Mouse (Mus musculus): ENCODE results near the gene Tnnc2. TPM values are rescaled to one million over a fixed set of nuclear protein-coding genes. Genes with fewer than 3 reads are reported as not detected.

Gene Tnnc2
- total and polyA plus RNA-seq, 2 experiments from 2014 or later: 0.38 to 0.50 TPM

DNA sequence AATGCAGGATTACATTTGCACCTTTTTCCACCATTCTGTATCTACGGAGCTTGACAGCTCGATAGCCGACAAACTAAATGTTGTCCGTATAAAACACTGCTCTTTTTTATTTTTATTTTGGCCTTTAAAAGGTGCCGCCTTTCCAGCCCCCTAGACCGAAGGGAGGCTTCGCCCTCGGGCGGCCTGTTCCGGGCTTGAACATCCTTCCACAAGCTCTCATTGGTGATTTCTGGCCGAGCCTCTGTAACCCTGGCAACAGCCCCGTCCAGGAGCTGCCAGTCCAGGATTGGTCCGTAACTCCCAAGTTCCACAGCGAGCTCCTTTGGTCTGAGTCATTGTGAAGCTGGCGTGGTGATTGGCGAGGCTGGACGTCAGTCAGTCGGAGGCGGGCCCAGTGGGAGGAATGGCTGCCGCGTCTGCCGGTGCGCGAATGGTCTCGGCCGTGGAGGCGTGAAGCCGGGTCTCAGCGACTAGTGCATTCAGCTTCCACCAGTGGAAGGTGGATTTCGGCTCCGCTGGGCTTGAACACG, 42.9 kb upstream of the Tnnc2 start, which contains the start of gene Zswim1:
Gene Zswim1, plus strand, starts transcription at position 51 of the 530 bp plus-strand sequence.
- Histone ChIP-seq H3K4me3 (ENCODE audit: low read depth, low read length) (peak within 1 kb of the TSS; percentile 65), H3K9me3 (ENCODE audit: low read length) (no peaks in the 10 kb centered on the region), H3K4me2 (ENCODE audit: low read depth) (peak within 1 kb of the TSS; percentile 55), H3K27me3 (ENCODE audit: insufficient read depth, low read length) (no peaks in the 10 kb centered on the region), H3K4me1 (ENCODE audit: insufficient read depth) (peaks cover 8% of the 10 kb centered on the region), H3K27ac (ENCODE audit: low read depth, low read length) (peak within 1 kb of the TSS; percentile 90), H3K36me3 (ENCODE audit: insufficient read depth) (peaks cover 51% of the 10 kb centered on the region), H3K9ac (peak within 1 kb of the TSS; percentile 73)
- peak; percentile 100 for ATAC-seq
- peak; percentile 99 for DNase-seq
- 2% methylated on average over 32 of the region's 32 CpGs for WGBS
- TF ChIP-seq CTCF (IDR thresholded peaks at IDR 0.05; ENCODE audit: low read depth): no peak; the same call in 1 of the 2 replicates

DNA sequence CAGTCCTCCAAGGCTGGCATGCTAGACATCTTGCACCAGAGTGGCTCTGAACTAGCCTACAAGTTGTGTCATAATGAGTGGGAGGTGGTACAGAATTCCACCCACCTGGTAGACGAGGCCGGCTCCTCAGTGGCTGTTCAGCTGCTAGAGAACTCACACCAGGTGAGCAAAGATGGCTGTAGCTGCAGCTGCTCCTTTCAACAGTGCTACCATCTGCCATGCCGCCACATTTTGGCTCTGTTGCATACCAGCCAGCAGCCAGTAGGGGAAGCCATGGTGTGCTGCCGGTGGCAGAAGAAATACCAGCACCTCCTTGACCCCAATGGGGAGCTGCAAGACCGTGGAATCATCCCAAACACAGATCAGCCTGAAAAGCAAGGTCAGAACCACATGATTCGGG, 41.3 kb upstream of the Tnnc2 start:
- Histone ChIP-seq H3K9me3 (ENCODE audit: low read length) (no peaks in the 10 kb centered on the region), H3K27me3 (ENCODE audit: insufficient read depth, low read length) (no peaks in the 10 kb centered on the region), H3K4me3 (ENCODE audit: low read depth, low read length) (no peak overlapping the region), H3K4me1 (ENCODE audit: insufficient read depth) (peaks cover 8% of the 10 kb centered on the region), H3K27ac (ENCODE audit: low read depth, low read length) (no peak overlapping the region), H3K36me3 (ENCODE audit: insufficient read depth) (peaks cover 35% of the 10 kb centered on the region), H3K9ac (no peak overlapping the region), H3K4me2 (ENCODE audit: low read depth) (no peak overlapping the region)
- ATAC-seq (no peak), DNase-seq (no peak)
- WGBS: 88% methylated on average over 6 of the region's 6 CpGs
- TF ChIP-seq CTCF (IDR thresholded peaks at IDR 0.05; ENCODE audit: low read depth): no peak

DNA sequence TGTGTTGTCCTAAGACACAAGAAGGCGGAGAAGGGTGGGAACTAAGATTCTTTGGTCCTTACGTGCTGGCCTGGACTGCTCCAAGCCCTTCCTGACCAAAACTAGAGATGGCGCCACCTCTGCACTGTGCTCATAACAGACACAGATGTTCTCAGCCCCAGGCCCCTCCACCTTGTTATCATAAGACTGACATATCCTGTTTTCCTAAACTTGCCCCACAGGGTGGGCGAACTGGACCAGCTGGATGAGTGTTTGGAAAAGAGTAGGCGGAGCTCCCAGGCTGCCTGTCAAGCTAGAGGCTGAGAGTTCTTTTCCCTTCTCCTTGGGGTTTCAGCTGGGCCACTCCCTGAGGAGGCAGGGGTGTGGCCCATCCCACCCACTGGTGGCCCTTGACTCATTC, 37.9 kb upstream of the Tnnc2 start:
- no peak for DNase-seq
- Histone ChIP-seq H3K27ac (ENCODE audit: low read depth, low read length) (no peak overlapping the region), H3K4me2 (ENCODE audit: low read depth) (no peak overlapping the region), H3K9ac (no peak overlapping the region), H3K4me1 (ENCODE audit: insufficient read depth) (no peaks in the 10 kb centered on the region), H3K9me3 (ENCODE audit: low read length) (no peaks in the 10 kb centered on the region), H3K27me3 (ENCODE audit: insufficient read depth, low read length) (no peaks in the 10 kb centered on the region), H3K4me3 (ENCODE audit: low read depth, low read length) (no peak overlapping the region), H3K36me3 (ENCODE audit: insufficient read depth) (peaks cover 26% of the 10 kb centered on the region)
- 86% methylated on average over 5 of the region's 5 CpGs for WGBS
- no peak for TF ChIP-seq CTCF (IDR thresholded peaks at IDR 0.05; ENCODE audit: low read depth)
- no peak for ATAC-seq

DNA sequence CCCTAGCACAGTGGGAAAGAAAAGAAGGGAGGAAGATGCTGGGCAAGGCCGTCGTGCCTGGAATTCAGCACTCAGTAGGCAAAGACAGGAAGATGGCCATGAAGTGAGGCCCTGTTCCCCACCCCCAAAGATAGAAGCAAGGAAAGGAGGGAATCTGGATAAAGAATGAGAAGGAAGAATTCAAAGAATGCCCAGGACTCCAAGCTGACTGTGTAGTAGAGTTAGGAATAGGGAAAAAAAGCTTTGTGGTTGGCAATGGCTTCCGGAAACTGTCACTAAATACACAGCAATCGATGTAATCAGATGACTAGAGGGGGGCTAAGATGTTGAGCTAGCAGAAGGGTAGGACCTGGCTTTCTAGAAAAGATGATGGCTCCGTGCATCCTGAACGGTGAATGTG, 37.4 kb upstream of the Tnnc2 start:
- WGBS: 91% methylated on average over 6 of the region's 6 CpGs
- H3K9me3 ChIP-seq (ENCODE audit: low read length): no peaks in the 10 kb centered on the region
- H3K27me3 ChIP-seq (ENCODE audit: insufficient read depth, low read length): no peaks in the 10 kb centered on the region
- DNase-seq: no peak
- ATAC-seq: no peak
- no peak overlapping the region for H3K27ac ChIP-seq (ENCODE audit: low read depth, low read length)
- no peak for TF ChIP-seq CTCF (IDR thresholded peaks at IDR 0.05; ENCODE audit: low read depth)
- no peak overlapping the region for H3K4me2 ChIP-seq (ENCODE audit: low read depth)
- no peak overlapping the region for H3K4me3 ChIP-seq (ENCODE audit: low read depth, low read length)
- no peak overlapping the region for H3K9ac ChIP-seq
- peaks cover 26% of the 10 kb centered on the region for H3K36me3 ChIP-seq (ENCODE audit: insufficient read depth)
- H3K4me1 ChIP-seq (ENCODE audit: insufficient read depth): no peaks in the 10 kb centered on the region

DNA sequence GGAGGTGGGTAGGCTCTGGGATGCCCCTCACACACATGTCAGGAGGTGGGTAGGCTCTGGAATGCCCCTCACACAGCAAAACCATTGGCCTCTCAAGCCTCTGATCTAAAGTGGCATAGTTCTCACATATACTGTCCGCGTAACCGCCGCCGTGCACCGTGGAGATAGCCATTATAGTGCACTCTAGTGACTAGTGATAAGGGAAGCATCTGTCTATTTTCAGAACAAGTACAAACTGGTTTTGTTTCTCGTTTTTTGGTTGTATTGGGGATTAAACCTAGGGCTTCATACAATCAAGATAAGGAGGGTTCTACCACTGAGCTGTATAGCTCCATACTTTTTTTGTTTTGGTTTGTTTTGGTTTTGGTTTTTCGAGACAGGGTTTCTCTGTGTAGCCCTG, 36.1 kb upstream of the Tnnc2 start:
- no peak overlapping the region for H3K9ac ChIP-seq
- no peaks in the 10 kb centered on the region for H3K27me3 ChIP-seq (ENCODE audit: insufficient read depth, low read length)
- no peak for TF ChIP-seq CTCF (IDR thresholded peaks at IDR 0.05; ENCODE audit: low read depth)
- no peak overlapping the region for H3K4me2 ChIP-seq (ENCODE audit: low read depth)
- ATAC-seq: no peak
- H3K4me1 ChIP-seq (ENCODE audit: insufficient read depth): no peaks in the 10 kb centered on the region
- H3K4me3 ChIP-seq (ENCODE audit: low read depth, low read length): no peak overlapping the region
- no peaks in the 10 kb centered on the region for H3K9me3 ChIP-seq (ENCODE audit: low read length)
- H3K27ac ChIP-seq (ENCODE audit: low read depth, low read length): no peak overlapping the region
- DNase-seq: no peak
- peaks cover 15% of the 10 kb centered on the region for H3K36me3 ChIP-seq (ENCODE audit: insufficient read depth)
- WGBS: 93% methylated on average over 8 of the region's 8 CpGs

DNA sequence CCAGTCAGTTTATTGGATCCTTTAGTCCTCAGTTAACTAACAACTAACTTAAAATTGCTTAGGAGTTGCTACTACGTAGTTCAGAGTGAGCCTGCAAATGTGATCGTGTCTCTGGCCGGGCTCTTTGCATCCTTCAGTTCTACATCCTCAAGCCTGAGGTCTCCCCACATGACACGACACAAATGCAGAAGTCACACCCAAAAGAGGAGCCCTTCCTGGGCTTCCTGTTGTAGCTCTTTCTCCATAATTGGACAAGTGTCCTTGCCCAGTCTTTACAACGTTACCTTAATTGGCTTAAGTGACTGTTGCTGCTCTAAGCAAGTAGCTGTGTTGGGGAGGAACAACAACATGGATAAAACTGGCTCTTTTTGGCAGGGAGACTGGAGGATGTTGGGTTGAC, 35.6 kb upstream of the Tnnc2 start:
- no peak overlapping the region for H3K9ac ChIP-seq
- H3K4me3 ChIP-seq (ENCODE audit: low read depth, low read length): no peak overlapping the region
- ATAC-seq: no peak
- no peaks in the 10 kb centered on the region for H3K9me3 ChIP-seq (ENCODE audit: low read length)
- peaks cover 11% of the 10 kb centered on the region for H3K36me3 ChIP-seq (ENCODE audit: insufficient read depth)
- 85% methylated on average over 5 of the region's 5 CpGs for WGBS
- no peaks in the 10 kb centered on the region for H3K27me3 ChIP-seq (ENCODE audit: insufficient read depth, low read length)
- DNase-seq: no peak
- H3K4me1 ChIP-seq (ENCODE audit: insufficient read depth): no peaks in the 10 kb centered on the region
- H3K27ac ChIP-seq (ENCODE audit: low read depth, low read length): no peak overlapping the region
- H3K4me2 ChIP-seq (ENCODE audit: low read depth): no peak overlapping the region
- TF ChIP-seq CTCF (IDR thresholded peaks at IDR 0.05; ENCODE audit: low read depth): no peak

DNA sequence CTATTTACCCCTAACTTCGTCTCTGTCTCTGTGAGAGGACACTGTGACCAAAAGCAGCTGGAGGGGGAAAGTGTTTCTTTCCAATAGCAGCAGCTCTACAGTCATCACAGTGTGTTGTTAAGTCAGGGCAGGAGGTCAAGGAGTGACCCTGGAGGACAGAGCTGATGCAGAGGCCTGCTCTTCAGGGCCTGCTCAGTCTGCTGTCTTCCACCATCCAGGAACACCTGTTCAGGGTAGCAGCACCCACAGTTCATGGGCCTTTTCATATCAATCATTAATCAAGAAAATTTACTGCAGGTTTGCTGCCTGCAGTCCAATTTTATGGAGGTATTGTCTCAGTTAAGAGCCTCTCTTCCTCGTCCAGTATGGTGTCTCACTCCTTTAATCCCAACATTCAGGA, 33.8 kb upstream of the Tnnc2 start:
- H3K4me2 ChIP-seq (ENCODE audit: low read depth): no peak overlapping the region
- H3K9me3 ChIP-seq (ENCODE audit: low read length): no peaks in the 10 kb centered on the region
- no peak for TF ChIP-seq CTCF (IDR thresholded peaks at IDR 0.05; ENCODE audit: low read depth)
- H3K9ac ChIP-seq: no peak overlapping the region
- H3K36me3 ChIP-seq (ENCODE audit: insufficient read depth): peaks cover 9% of the 10 kb centered on the region
- no peak overlapping the region for H3K27ac ChIP-seq (ENCODE audit: low read depth, low read length)
- ATAC-seq (no peak), DNase-seq (no peak)
- H3K4me1 ChIP-seq (ENCODE audit: insufficient read depth): no peaks in the 10 kb centered on the region
- H3K4me3 ChIP-seq (ENCODE audit: low read depth, low read length): no peak overlapping the region
- no peaks in the 10 kb centered on the region for H3K27me3 ChIP-seq (ENCODE audit: insufficient read depth, low read length)
- WGBS: 76% methylated on average over 2 of the region's 2 CpGs
